Mouse (Mus musculus) cerebellum, postnatal 10 days (tissue): ENCODE measurements around the gene Vasn.
A peak's percentile ranks its signal among the peaks of the same experiment; 100 is the strongest.
"Not testable (repeated sequence)": the region's sequence is repeated elsewhere in the genome, so short reads cannot be mapped to it uniquely, and the experiment has no call there.

Experiments
- DNase-seq, 2 experiments: peaks; one replicate each; pipeline ENCODE4 v3.0.0; 2021; ENCODE audit warnings: mixed read lengths in 2 of 2

Vasn gene

GRCm38 (mm10) chr16:4674091-4674490, 34.4 kb downstream of the Vasn start:
- DNase-seq: no peak

- DNase-seq: no peak
Observed at GRCm38 (mm10) chr16:4676836-4677235, 37.1 kb downstream of the Vasn start.

GRCm38 (mm10) chr16:4678080-4678479, 38.3 kb downstream of the Vasn start:
- DNase-seq: no peak

GRCm38 (mm10) chr16:4679121-4680018, 39.6 kb downstream of the Vasn start, which contains the start of gene Coro7:
TSS of gene Coro7 (minus strand) at chr16:4679777.
- peak; percentile 92 to 95 for DNase-seq

GRCm38 (mm10) chr16:4680922-4681455, 41.2 kb downstream of the Vasn start:
- DNase-seq: not testable (repeated sequence)

- no peak for DNase-seq
Observed at GRCm38 (mm10) chr16:4682628-4683179, 43.0 kb downstream of the Vasn start.

- no peak for DNase-seq
Observed at GRCm38 (mm10) chr16:4683193-4683580, 43.4 kb downstream of the Vasn start.

- peak; percentile 99 for DNase-seq
Observed at GRCm38 (mm10) chr16:4683581-4684456, 44.1 kb downstream of the Vasn start.

GRCm38 (mm10) chr16:4684457-4684791, 44.7 kb downstream of the Vasn start:
- DNase-seq: no peak

GRCm38 (mm10) chr16:4689371-4689770, 49.6 kb downstream of the Vasn start:
- DNase-seq: not testable (repeated sequence)
